In genomic region chr17:44697053-44697452, GRCm38 (mm10) we compare ENCODE assay signal across 16 mouse cellular contexts.
DNase-seq lines count a peak whose midpoint lies in the region; ATAC-seq lines count a peak whose summit lies in the region.
"Had no signal": no experiment of that assay in that cellular context is flagged by ENCODE, and none has a peak within 500 bp of the region (broad histone marks: within the 10 kb centered on the region; RNA-seq: fewer than 3 reads in every experiment).

No protein-coding gene starts in this region.

- peak; percentile 45 for DNase-seq in heart, adult 11 months
- DNase-seq in heart, postnatal 25 days (ENCODE audit: low spot score) = no peak
- no peak for DNase-seq in cerebellum, postnatal 25 days
- no peak for DNase-seq in cerebellum, postnatal 36 days
- DNase-seq: adrenal gland, adult 2 months; adrenal gland, postnatal 10 days; adrenal gland, postnatal 25 days; cerebellum, adult 11 months; cerebellum, adult 18-20 months; cerebellum, adult 8-10 months; cerebellum, adult 9-11 months; cerebellum, postnatal 14 days; embryo, embryonic 11 days had no signal

- intact Hi-C loops in heart, postnatal 25 days (cut with DNase I) = no loop called here

- peak; percentile 27 for ATAC-seq in megakaryocyte, adult 5-6 weeks (ENCODE audit: poor library complexity, severe bottlenecking)
- ATAC-seq: forebrain, embryonic 14.5 days; forebrain, embryonic 16.5 days had no signal
